Mouse (Mus musculus): Measurements from ENCODE around the gene Fmr1nb. TPM values are rescaled to one million over a fixed set of nuclear protein-coding genes. Genes with fewer than 3 reads are reported as not detected.
"Not testable (repeated sequence)": the region's sequence is repeated elsewhere in the genome, so short reads cannot be mapped to it uniquely, and the experiment has no call there.

The Fmr1nb gene
- polyA plus RNA-seq (2016; fragmentation: Nextera tagmentation; extraction: Ambion mirVana): 0.22 and 0.43 TPM in 2 replicates

GRCm38 (mm10) chrX:68761606-68762005 lies at the start of gene Fmr1nb:
Gene Fmr1nb (plus strand): TSS chrX:68761839.
- no peaks in the 10 kb centered on the region for H3K36me3 ChIP-seq (replicated peaks)
- H3K9me3 ChIP-seq: no peaks in the 10 kb centered on the region; the same call in 1 of the 2 replicates
- DNase-seq (ENCODE audit: extremely low spot score, low spot score): no peak
- 88% methylated on average over 15 of the region's 15 CpGs for WGBS
- H3K27me3 ChIP-seq (ENCODE audit: poor library complexity, severe bottlenecking): no peaks in the 10 kb centered on the region
- no peak within 1 kb of the TSS for H3K4me3 ChIP-seq
- no peak within 1 kb of the TSS for H3K27ac ChIP-seq
- H3K4me1 ChIP-seq: no peaks in the 10 kb centered on the region

GRCm38 (mm10) chrX:68736902-68737301 lies 24.7 kb upstream of the Fmr1nb start:
- WGBS: 82% methylated on average over 1 of the region's 1 CpGs
- Histone ChIP-seq H3K27ac (no peak overlapping the region), H3K27me3 (ENCODE audit: poor library complexity, severe bottlenecking) (no peaks in the 10 kb centered on the region), H3K9me3 (no peaks in the 10 kb centered on the region), H3K4me3 (no peak overlapping the region), H3K36me3 (replicated peaks) (no peaks in the 10 kb centered on the region), H3K4me1 (no peaks in the 10 kb centered on the region)
- DNase-seq (ENCODE audit: extremely low spot score, low spot score): no peak

GRCm38 (mm10) chrX:68740088-68740487 lies 21.6 kb upstream of the Fmr1nb start:
- Histone ChIP-seq H3K36me3 (replicated peaks) (no peaks in the 10 kb centered on the region), H3K27me3 (ENCODE audit: poor library complexity, severe bottlenecking) (no peaks in the 10 kb centered on the region), H3K4me3 (no peak overlapping the region), H3K9me3 (no peaks in the 10 kb centered on the region), H3K27ac (no peak overlapping the region), H3K4me1 (no peaks in the 10 kb centered on the region)
- DNase-seq (ENCODE audit: extremely low spot score, low spot score): no peak
- 47% methylated on average over 2 of the region's 2 CpGs for WGBS

- H3K36me3 ChIP-seq (replicated peaks); H3K27me3 ChIP-seq (ENCODE audit: poor library complexity, severe bottlenecking); H3K27ac ChIP-seq; H3K9me3 ChIP-seq; DNase-seq (ENCODE audit: extremely low spot score, low spot score); H3K4me1 ChIP-seq: not testable (repeated sequence)
- H3K4me3 ChIP-seq: peak overlapping the region; percentile 41; the same call in 1 of the 2 replicates
- WGBS: 27% methylated on average over 2 of the region's 2 CpGs
These were observed 58.8 kb downstream of the Fmr1nb start for GRCm38 (mm10) chrX:68820449-68820848.

- H3K4me1 ChIP-seq; H3K9me3 ChIP-seq; H3K27me3 ChIP-seq (ENCODE audit: poor library complexity, severe bottlenecking); DNase-seq (ENCODE audit: extremely low spot score, low spot score); H3K27ac ChIP-seq; H3K36me3 ChIP-seq (replicated peaks): not testable (repeated sequence)
- H3K4me3 ChIP-seq: peak within 1 kb of the TSS; percentile 41
- 15% methylated on average over 32 of the region's 36 CpGs for WGBS
These were observed 59.4 kb downstream of the Fmr1nb start, which contains the start of gene Gm14698 for GRCm38 (mm10) chrX:68821059-68821458. Gene Gm14698 (plus strand): TSS chrX:68821093.

- Histone ChIP-seq H3K9me3 (no peaks in the 10 kb centered on the region), H3K4me1 (no peaks in the 10 kb centered on the region), H3K36me3 (replicated peaks) (no peaks in the 10 kb centered on the region), H3K27me3 (ENCODE audit: poor library complexity, severe bottlenecking) (no peaks in the 10 kb centered on the region), H3K27ac (no peak overlapping the region), H3K4me3 (no peak overlapping the region)
- DNase-seq (ENCODE audit: extremely low spot score, low spot score): no peak
- 27% methylated on average over 5 of the region's 5 CpGs for WGBS
These were observed 78.2 kb downstream of the Fmr1nb start for GRCm38 (mm10) chrX:68839548-68840444.

Other genes starting within 250 kb of the Fmr1nb start
- gene Fmr1, start 83.3 kb upstream of the Fmr1nb start, polyA plus RNA-seq (2016; fragmentation: Nextera tagmentation; extraction: Ambion mirVana): 61.0 and 62.7 TPM in 2 replicates
- 1.3 and 1.9 TPM in 2 replicates for gene Gm14698, start 59.3 kb downstream of the Fmr1nb start, polyA plus RNA-seq (2016; fragmentation: Nextera tagmentation; extraction: Ambion mirVana)
- gene Gm6812, start 131.2 kb downstream of the Fmr1nb start, polyA plus RNA-seq (2016; fragmentation: Nextera tagmentation; extraction: Ambion mirVana): not detected in 2 replicates

Data from forebrain, embryonic 10.5 days (tissue).